14 mouse cellular contexts compared by ENCODE assay signal in genomic region chr16:75291194-75291593, GRCm38 (mm10).
DNase-seq lines count a peak whose midpoint lies in the region; ATAC-seq and TF ChIP-seq lines count a peak whose summit lies in the region.
"Had no signal": no experiment of that assay in that cellular context is flagged by ENCODE, and none has a peak within 500 bp of the region (broad histone marks: within the 10 kb centered on the region; RNA-seq: fewer than 3 reads in every experiment).

No protein-coding gene starts in this region.

- no peaks in the 10 kb centered on the region for H3K36me3 ChIP-seq in forebrain, postnatal 0 days (ENCODE audit: insufficient read depth)
- H3K36me3 ChIP-seq in forebrain, embryonic 12.5 days (replicated peaks), result no peaks in the 10 kb centered on the region
- H3K36me3 ChIP-seq in G1E (replicated peaks), result no peaks in the 10 kb centered on the region
- H3K36me3 ChIP-seq: limb, embryonic 15.5 days; neural tube, embryonic 12.5 days had no signal

- intact Hi-C loops in gastrocnemius, postnatal 36 days (cut with DNase I), result no loop called here

- H3K27me3 ChIP-seq in forebrain, postnatal 0 days (ENCODE audit: insufficient read depth, low read length), result no peaks in the 10 kb centered on the region
- H3K27me3 ChIP-seq in forebrain, embryonic 12.5 days, result no peaks in the 10 kb centered on the region
- no peaks in the 10 kb centered on the region for H3K27me3 ChIP-seq in G1E (ENCODE audit: insufficient read depth, low read length)
- H3K27me3 ChIP-seq: CH12.LX; limb, embryonic 15.5 days; neural tube, embryonic 12.5 days had no signal

- no peak for ATAC-seq in forebrain, postnatal 0 days
- ATAC-seq in forebrain, embryonic 12.5 days (ENCODE audit: low FRiP score), result no peak
- peak; percentile 63; the same call in 1 of the 2 replicates for ATAC-seq in G1E (ENCODE audit: extremely low read depth, insufficient number of reproducible peaks, low FRiP score, poor library complexity, severe bottlenecking)
- peak; percentile 65 for ATAC-seq in granulocyte monocyte progenitor cell, adult 5-6 weeks (replicated peaks; ENCODE audit: poor library complexity, severe bottlenecking)

- WGBS in forebrain, postnatal 0 days, result 50% methylated on average over 4 of the region's 4 CpGs
- 40% methylated on average over 4 of the region's 4 CpGs for WGBS in forebrain, embryonic 12.5 days

- H3K27ac ChIP-seq in forebrain, postnatal 0 days (ENCODE audit: low read depth, low read length), result no peak overlapping the region
- no peak overlapping the region for H3K27ac ChIP-seq in forebrain, embryonic 12.5 days
- H3K27ac ChIP-seq: limb, embryonic 15.5 days; neural tube, embryonic 12.5 days had no signal

- peak; percentile 16 for DNase-seq in forebrain, postnatal 0 days
- DNase-seq in layer of hippocampus, adult 9-10 months (ENCODE audit: low spot score), result peak; percentile 9
- no peak for DNase-seq in layer of hippocampus, postnatal 10 days (ENCODE audit: low spot score in 2 of 2)
- DNase-seq in G1E (ENCODE audit: low spot score), result peak; percentile 10
- no peak for DNase-seq in gastrocnemius, postnatal 36 days
- no peak for DNase-seq in urinary bladder, postnatal 4 days (ENCODE audit: low spot score in 2 of 2)
- DNase-seq: gastrocnemius, postnatal 25 days; heart, postnatal 36 days; lung, postnatal 4 days had no signal

- no peak overlapping the region for H3K4me2 ChIP-seq in forebrain, postnatal 0 days (ENCODE audit: low read depth)
- no peak overlapping the region for H3K4me2 ChIP-seq in forebrain, embryonic 12.5 days
- H3K4me2 ChIP-seq: limb, embryonic 15.5 days; neural tube, embryonic 12.5 days had no signal

- H3K4me1 ChIP-seq in forebrain, postnatal 0 days (ENCODE audit: insufficient read depth), result no peaks in the 10 kb centered on the region
- H3K4me1 ChIP-seq in forebrain, embryonic 12.5 days, result no peaks in the 10 kb centered on the region
- no peaks in the 10 kb centered on the region for H3K4me1 ChIP-seq in G1E (ENCODE audit: insufficient read depth, low read depth, low read length)
- H3K4me1 ChIP-seq: limb, embryonic 15.5 days; neural tube, embryonic 12.5 days had no signal

- no peak overlapping the region for H3K9ac ChIP-seq in forebrain, postnatal 0 days
- no peak overlapping the region for H3K9ac ChIP-seq in forebrain, embryonic 12.5 days
- H3K9ac ChIP-seq: limb, embryonic 15.5 days; neural tube, embryonic 12.5 days had no signal

- H3K9me3 ChIP-seq in forebrain, postnatal 0 days (ENCODE audit: low read length), result no peaks in the 10 kb centered on the region
- no peaks in the 10 kb centered on the region for H3K9me3 ChIP-seq in forebrain, embryonic 12.5 days
- no peaks in the 10 kb centered on the region for H3K9me3 ChIP-seq in G1E (replicated peaks)
- H3K9me3 ChIP-seq: limb, embryonic 15.5 days; neural tube, embryonic 12.5 days had no signal

- H3K4me3 ChIP-seq in forebrain, postnatal 0 days (ENCODE audit: low read depth, low read length), result no peak overlapping the region
- no peak overlapping the region for H3K4me3 ChIP-seq in forebrain, embryonic 12.5 days (replicated peaks)
- H3K4me3 ChIP-seq in G1E (ENCODE audit: low read depth, low read length), result no peak overlapping the region
- H3K4me3 ChIP-seq: limb, embryonic 15.5 days; neural tube, embryonic 12.5 days had no signal

- TF ChIP-seq CTCF in forebrain, postnatal 0 days (IDR thresholded peaks at IDR 0.05; ENCODE audit: low read depth), result peak; percentile 59
- no peak for TF ChIP-seq CTCF in G1E (IDR thresholded peaks at IDR 0.05; ENCODE audit: low read depth, low read length)

Comparison
In these comparisons a context has a peak if more than half of its experiments do, and no peak if none do; other contexts are left out.
1. DNase-seq: peak in forebrain, postnatal 0 days (single experiment), layer of hippocampus, adult 9-10 months (single experiment) and G1E (single experiment); none in layer of hippocampus, postnatal 10 days (0 of 2), gastrocnemius, postnatal 36 days (0 of 2) and urinary bladder, postnatal 4 days (0 of 2).
2. ATAC-seq: peak in G1E (single experiment) and granulocyte monocyte progenitor cell, adult 5-6 weeks (single experiment); none in forebrain, postnatal 0 days (single experiment) and forebrain, embryonic 12.5 days (single experiment).